Mouse (Mus musculus) B cell, adult 2 months (primary cell): ENCODE results near the gene Gm44.
"Not testable (repeated sequence)": the region's sequence is repeated elsewhere in the genome, so short reads cannot be mapped to it uniquely, and the experiment has no call there.

Source experiments
- DNase-seq, 2 experiments: peaks; one replicate each; pipeline ENCODE4 v3.0.0; 2022

Gene Gm44

GRCm38 (mm10) chrX:90891842-90892241, at the start of gene Gm44:
Gm44 (plus strand) TSS chrX:90892142.
- no peak for DNase-seq

- no peak for DNase-seq
Measured at GRCm38 (mm10) chrX:90927989-90928388, 36.0 kb downstream of the Gm44 start.

- DNase-seq, result not testable (repeated sequence)
Measured at GRCm38 (mm10) chrX:90938211-90938610, 46.3 kb downstream of the Gm44 start.
